Comparison of ENCODE assay signal across 19 mouse cellular contexts in genomic region chr11:120159653-120160052, GRCm38 (mm10). TPM values are rescaled to one million over a fixed set of nuclear protein-coding genes. Genes with fewer than 3 reads are reported as not detected.
A peak's percentile ranks its signal among the peaks of the same experiment; 100 is the strongest.
DNase-seq lines count a peak whose midpoint lies in the region; ATAC-seq and TF ChIP-seq lines count a peak whose summit lies in the region.
"Had no signal": no experiment of that assay in that cellular context is flagged by ENCODE, and none has a peak within 500 bp of the region (broad histone marks: within the 10 kb centered on the region; RNA-seq: fewer than 3 reads in every experiment).

No protein-coding gene starts in this region.

- no peak overlapping the region for H3K4me3 ChIP-seq in forebrain, postnatal 0 days (ENCODE audit: low read depth, low read length)
- no peak overlapping the region for H3K4me3 ChIP-seq in forebrain, embryonic 15.5 days
- H3K4me3 ChIP-seq in heart, embryonic 16.5 days (ENCODE audit: low read length): no peak overlapping the region
- H3K4me3 ChIP-seq in liver, embryonic 13.5 days (replicated peaks): no peak overlapping the region
- H3K4me3 ChIP-seq in liver, postnatal 0 days (ENCODE audit: low read depth, low read length): no peak overlapping the region
- H3K4me3 ChIP-seq: kidney, embryonic 15.5 days; limb, embryonic 15.5 days; midbrain, embryonic 12.5 days had no signal

- TF ChIP-seq CTCF in forebrain, postnatal 0 days (IDR thresholded peaks at IDR 0.05; ENCODE audit: low read depth): peak; percentile 14; the same call in 1 of the 2 replicates
- no peak; the same call in 1 of the 2 replicates for TF ChIP-seq CTCF in liver, postnatal 0 days (IDR thresholded peaks at IDR 0.05; ENCODE audit: low read depth)

- no peaks in the 10 kb centered on the region for H3K36me3 ChIP-seq in forebrain, postnatal 0 days (ENCODE audit: insufficient read depth)
- no peaks in the 10 kb centered on the region for H3K36me3 ChIP-seq in forebrain, embryonic 15.5 days
- H3K36me3 ChIP-seq in heart, embryonic 16.5 days (ENCODE audit: control insufficient read depth, insufficient read depth): no peaks in the 10 kb centered on the region
- no peaks in the 10 kb centered on the region for H3K36me3 ChIP-seq in liver, embryonic 13.5 days
- no peaks in the 10 kb centered on the region for H3K36me3 ChIP-seq in liver, postnatal 0 days (replicated peaks; ENCODE audit: insufficient read depth, low read length)
- H3K36me3 ChIP-seq: kidney, embryonic 15.5 days; limb, embryonic 15.5 days; midbrain, embryonic 12.5 days had no signal

- no peak for TF ChIP-seq EP300 in liver, postnatal 0 days (IDR thresholded peaks at IDR 0.05; ENCODE audit: low read depth)

- H3K27ac ChIP-seq in forebrain, postnatal 0 days (ENCODE audit: low read depth, low read length): no peak overlapping the region
- no peak overlapping the region for H3K27ac ChIP-seq in forebrain, embryonic 15.5 days (replicated peaks)
- H3K27ac ChIP-seq in heart, embryonic 16.5 days (ENCODE audit: low read length): no peak overlapping the region; the same call in 1 of the 2 replicates
- 0 out of 2 replicates have a peak overlapping the region, but pooled peaks have one; percentile 54 for H3K27ac ChIP-seq in liver, embryonic 13.5 days
- H3K27ac ChIP-seq in liver, postnatal 0 days (ENCODE audit: low read depth): no peak overlapping the region
- H3K27ac ChIP-seq: kidney, embryonic 15.5 days; limb, embryonic 15.5 days; midbrain, embryonic 12.5 days had no signal

- no peak for DNase-seq in forebrain, postnatal 0 days
- no peak for DNase-seq in heart, adult 9 months (ENCODE audit: low spot score in 2 of 2)
- DNase-seq in liver, embryonic 13.5 days: no peak
- DNase-seq in liver, postnatal 0 days: no peak
- DNase-seq in ZHBTc4 (ENCODE audit: low read depth, low spot score) (peak; percentile 31), adipocyte (ENCODE audit: low spot score) (no peak)
- DNase-seq: adrenal gland, adult 2 months; cerebellum, adult 11 months; cerebellum, adult 9-11 months; heart, postnatal 14 days; kidney, adult 11 months; layer of hippocampus, adult 9-11 months; right cerebral cortex, postnatal 14 days had no signal

- WGBS in forebrain, postnatal 0 days: 48% methylated on average over 5 of the region's 5 CpGs
- 49% methylated on average over 5 of the region's 5 CpGs for WGBS in forebrain, embryonic 15.5 days
- 49% methylated on average over 5 of the region's 5 CpGs for WGBS in heart, embryonic 16.5 days
- 46% methylated on average over 5 of the region's 5 CpGs for WGBS in liver, embryonic 13.5 days (ENCODE audit: insufficient replicate concordance)
- 52% methylated on average over 5 of the region's 5 CpGs for WGBS in liver, postnatal 0 days (ENCODE audit: insufficient replicate concordance)

- H3K9me3 ChIP-seq in forebrain, postnatal 0 days (ENCODE audit: low read length): no peaks in the 10 kb centered on the region
- no peaks in the 10 kb centered on the region for H3K9me3 ChIP-seq in forebrain, embryonic 15.5 days
- no peaks in the 10 kb centered on the region for H3K9me3 ChIP-seq in heart, embryonic 16.5 days (replicated peaks; ENCODE audit: control insufficient read depth, low read length)
- no peaks in the 10 kb centered on the region for H3K9me3 ChIP-seq in liver, embryonic 13.5 days (replicated peaks)
- H3K9me3 ChIP-seq in liver, postnatal 0 days (ENCODE audit: low read length): no peaks in the 10 kb centered on the region
- H3K9me3 ChIP-seq: kidney, embryonic 15.5 days; limb, embryonic 15.5 days; midbrain, embryonic 12.5 days had no signal

- no peak for ATAC-seq in forebrain, postnatal 0 days
- ATAC-seq in forebrain, embryonic 15.5 days (replicated peaks): no peak
- ATAC-seq in heart, embryonic 16.5 days (replicated peaks; ENCODE audit: extremely low read depth, insufficient read depth, low FRiP score): no peak
- ATAC-seq in liver, embryonic 13.5 days (ENCODE audit: low read depth): no peak
- ATAC-seq in liver, postnatal 0 days: no peak
- ATAC-seq: CD4-positive, CD25-positive, alpha-beta regulatory T cell, adult 4 months had no signal

- H3K9ac ChIP-seq in forebrain, postnatal 0 days: no peak overlapping the region
- H3K9ac ChIP-seq in forebrain, embryonic 15.5 days (replicated peaks): no peak overlapping the region
- H3K9ac ChIP-seq in heart, embryonic 16.5 days (ENCODE audit: low read length): 0 out of 2 replicates have a peak overlapping the region, but pooled peaks have one; percentile 3
- H3K9ac ChIP-seq in liver, embryonic 13.5 days: no peak overlapping the region
- no peak overlapping the region for H3K9ac ChIP-seq in liver, postnatal 0 days (replicated peaks)
- H3K9ac ChIP-seq: limb, embryonic 15.5 days; midbrain, embryonic 12.5 days had no signal

- H3K4me2 ChIP-seq in forebrain, postnatal 0 days (ENCODE audit: low read depth): no peak overlapping the region
- no peak overlapping the region for H3K4me2 ChIP-seq in forebrain, embryonic 15.5 days (replicated peaks)
- no peak overlapping the region for H3K4me2 ChIP-seq in heart, embryonic 16.5 days (ENCODE audit: low read depth, low read length)
- no peak overlapping the region for H3K4me2 ChIP-seq in liver, embryonic 13.5 days
- no peak overlapping the region for H3K4me2 ChIP-seq in liver, postnatal 0 days (ENCODE audit: low read depth, low read length)
- H3K4me2 ChIP-seq: kidney, embryonic 15.5 days; limb, embryonic 15.5 days; midbrain, embryonic 12.5 days had no signal

- no peaks in the 10 kb centered on the region for H3K4me1 ChIP-seq in forebrain, postnatal 0 days (ENCODE audit: insufficient read depth)
- no peaks in the 10 kb centered on the region for H3K4me1 ChIP-seq in forebrain, embryonic 15.5 days
- peaks cover 17% of the 10 kb centered on the region for H3K4me1 ChIP-seq in heart, embryonic 16.5 days (ENCODE audit: control insufficient read depth, insufficient read depth, low read length)
- H3K4me1 ChIP-seq in liver, embryonic 13.5 days (replicated peaks): peaks cover 32% of the 10 kb centered on the region
- H3K4me1 ChIP-seq in liver, postnatal 0 days (ENCODE audit: insufficient read depth): peaks cover 6% of the 10 kb centered on the region

- no peaks in the 10 kb centered on the region for H3K27me3 ChIP-seq in forebrain, postnatal 0 days (ENCODE audit: insufficient read depth, low read length)
- H3K27me3 ChIP-seq in forebrain, embryonic 15.5 days: no peaks in the 10 kb centered on the region
- H3K27me3 ChIP-seq in heart, embryonic 16.5 days (ENCODE audit: control insufficient read depth, insufficient read depth, low read length): no peaks in the 10 kb centered on the region
- no peaks in the 10 kb centered on the region for H3K27me3 ChIP-seq in liver, embryonic 13.5 days
- no peaks in the 10 kb centered on the region for H3K27me3 ChIP-seq in liver, postnatal 0 days (ENCODE audit: insufficient read depth, low read length)
- H3K27me3 ChIP-seq: kidney, embryonic 15.5 days; limb, embryonic 15.5 days; midbrain, embryonic 12.5 days had no signal

RNA-seq across cellular contexts. Expression of gene Slc38a10, which starts 8.5 kb away (rescaled TPM):
- 114 and 147 TPM in 2 replicates for total RNA-seq in forebrain, postnatal 0 days (2014; rRNA removed)
- 90.4 and 97.0 TPM in 2 replicates for polyA plus RNA-seq in forebrain, postnatal 0 days (2015; fragmentation: Nextera tagmentation; extraction: Ambion mirVana)
- 97.7 and 98.9 TPM in 2 replicates for polyA plus RNA-seq in forebrain, embryonic 15.5 days (2015; fragmentation: Nextera tagmentation; extraction: Ambion mirVana)
- polyA plus RNA-seq in heart, embryonic 16.5 days (2015; fragmentation: Nextera tagmentation; extraction: Ambion mirVana): 87.3 and 93.5 TPM in 2 replicates
- polyA plus RNA-seq in liver, embryonic 13.5 days (2015; fragmentation: Nextera tagmentation; extraction: Ambion mirVana): 35.5 and 38.3 TPM in 2 replicates
- polyA plus RNA-seq in liver, postnatal 0 days (2015; fragmentation: Nextera tagmentation; extraction: Ambion mirVana): 25.0 and 28.0 TPM in 2 replicates
